Mouse (Mus musculus) hindbrain, embryonic 16.5 days (tissue): ENCODE measurements around the gene Ndst2. TPM values are rescaled to one million over a fixed set of nuclear protein-coding genes. Genes with fewer than 3 reads are reported as not detected.

Source experiments
- ATAC-seq: fragments of 200-750 bp; cut with Nextera tagmentation; 2 replicates; pipeline ENCODE4 v1.8.0; 2017; ENCODE audit warnings: moderate TSS enrichment, moderate library complexity
- H3K27ac ChIP-seq: fragments of 300-500 bp; sonication (generic); 2 replicates; pipeline ENCODE4 v1.5.1; 2014; ENCODE audit warnings: low read depth, mild to moderate bottlenecking, control low read depth, low read length, moderate library complexity
- H3K27me3 ChIP-seq: fragments of 300-500 bp; sonication (generic); replicated peaks from 2 replicates; pipeline ENCODE4 v1.6.1; 2014; ENCODE audit warnings: low read length; ENCODE audit not compliant: control insufficient read depth, insufficient read depth
- H3K36me3 ChIP-seq: fragments of 300-500 bp; sonication (generic); 2 replicates; pipeline ENCODE4 v1.6.1; 2014; ENCODE audit warnings: mild to moderate bottlenecking, low read length, moderate library complexity, mixed read lengths; ENCODE audit not compliant: control insufficient read depth, insufficient read depth
- H3K4me1 ChIP-seq: fragments of 300-500 bp; sonication (generic); 2 replicates; pipeline ENCODE4 v1.6.1; 2014; ENCODE audit warnings: low read depth, low read length; ENCODE audit not compliant: control insufficient read depth, insufficient read depth
- H3K4me2 ChIP-seq: fragments of 300-500 bp; sonication (generic); 2 replicates; pipeline ENCODE4 v1.6.1; 2014; ENCODE audit warnings: mild to moderate bottlenecking, low read length, control low read depth, moderate library complexity
- H3K4me3 ChIP-seq: fragments of 300-500 bp; sonication (generic); 2 replicates; pipeline ENCODE4 v1.5.1; 2014; ENCODE audit warnings: mild to moderate bottlenecking, low read length, control low read depth, moderate library complexity
- H3K9ac ChIP-seq: fragments of 300-500 bp; sonication (generic); 2 replicates; pipeline ENCODE4 v1.6.1; 2014; ENCODE audit warnings: low read depth, mild to moderate bottlenecking, control low read depth, low read length, moderate library complexity
- H3K9me3 ChIP-seq: fragments of 300-500 bp; sonication (generic); 2 replicates; pipeline ENCODE4 v1.6.1; 2014; ENCODE audit warnings: mild to moderate bottlenecking, low read length, moderate library complexity; ENCODE audit not compliant: control insufficient read depth
- WGBS: fragments of 180-500 bp; shearing (Covaris S2); extraction: QIAGEN DNeasy Blood & Tissue Kit; methylation state at CpG from one replicate; pipeline ENCODE4 v1.1.7; 2014; 5-methylcytosine and 5-hydroxymethylcytosine counted together
- polyA plus RNA-seq: library from polyadenylated mRNA; unstranded; fragments of >200 nt; fragmentation: Nextera tagmentation; extraction: Ambion mirVana; gene quantifications from 2 replicates; pipeline ENCODE4 v1.2.1, GENCODE M21; 2015

Gene Ndst2
- polyA plus RNA-seq, 1 experiment from 2014 or later, result 16.7 TPM

- Histone ChIP-seq H3K27me3 (no peaks in the 10 kb centered on the region), H3K36me3 (peaks cover 10% of the 10 kb centered on the region; the same call in 1 of the 2 replicates), H3K4me1 (no peaks in the 10 kb centered on the region), H3K27ac (no peak overlapping the region), H3K9me3 (no peaks in the 10 kb centered on the region), H3K4me3 (no peak overlapping the region), H3K9ac (no peak overlapping the region), H3K4me2 (no peak overlapping the region)
- WGBS, result 72% methylated on average over 4 of the region's 4 CpGs
- 0 out of 2 replicates have a peak, but pooled peaks have one; percentile 46 for ATAC-seq
Measured at GRCm38 (mm10) chr14:20748388-20748787, 14.0 kb upstream of the Ndst2 start.

- H3K27me3 ChIP-seq, result no peaks in the 10 kb centered on the region
- no peak overlapping the region for H3K9ac ChIP-seq
- H3K4me3 ChIP-seq, result no peak overlapping the region
- no peak for ATAC-seq
- no peaks in the 10 kb centered on the region for H3K4me1 ChIP-seq
- H3K27ac ChIP-seq, result no peak overlapping the region
- H3K4me2 ChIP-seq, result no peak overlapping the region
- H3K36me3 ChIP-seq, result peaks cover 14% of the 10 kb centered on the region
- H3K9me3 ChIP-seq, result no peaks in the 10 kb centered on the region
- 94% methylated on average over 3 of the region's 3 CpGs for WGBS
Measured at GRCm38 (mm10) chr14:20746935-20747334, 12.6 kb upstream of the Ndst2 start.

GRCm38 (mm10) chr14:20743614-20744013, 9.3 kb upstream of the Ndst2 start:
- H3K27me3 ChIP-seq, result no peaks in the 10 kb centered on the region
- no peak overlapping the region for H3K4me2 ChIP-seq
- H3K9me3 ChIP-seq, result no peaks in the 10 kb centered on the region
- no peak overlapping the region for H3K9ac ChIP-seq
- H3K36me3 ChIP-seq, result peaks cover 23% of the 10 kb centered on the region
- H3K4me1 ChIP-seq, result no peaks in the 10 kb centered on the region
- WGBS, result 86% methylated on average over 3 of the region's 3 CpGs
- H3K4me3 ChIP-seq, result no peak overlapping the region
- no peak overlapping the region for H3K27ac ChIP-seq
- ATAC-seq, result no peak

- Histone ChIP-seq H3K9ac (no peak overlapping the region; the same call in 1 of the 2 replicates), H3K4me3 (no peak overlapping the region), H3K27me3 (no peaks in the 10 kb centered on the region), H3K36me3 (peaks cover 28% of the 10 kb centered on the region), H3K4me2 (no peak overlapping the region), H3K9me3 (no peaks in the 10 kb centered on the region), H3K27ac (no peak overlapping the region), H3K4me1 (no peaks in the 10 kb centered on the region)
- 91% methylated on average over 9 of the region's 9 CpGs for WGBS
- no peak for ATAC-seq
Measured at GRCm38 (mm10) chr14:20741301-20741700, 6.9 kb upstream of the Ndst2 start.

- Histone ChIP-seq H3K9me3 (no peaks in the 10 kb centered on the region), H3K4me1 (peaks cover 6% of the 10 kb centered on the region), H3K36me3 (peaks cover 21% of the 10 kb centered on the region), H3K27me3 (no peaks in the 10 kb centered on the region), H3K9ac (no peak overlapping the region), H3K4me3 (no peak overlapping the region), H3K27ac (no peak overlapping the region), H3K4me2 (no peak overlapping the region)
- WGBS, result 92% methylated on average over 8 of the region's 8 CpGs
- no peak for ATAC-seq
Measured at GRCm38 (mm10) chr14:20738511-20738910, 4.1 kb upstream of the Ndst2 start.

GRCm38 (mm10) chr14:20737306-20737705, 2.9 kb upstream of the Ndst2 start:
- H3K4me1 ChIP-seq, result peaks cover 12% of the 10 kb centered on the region

GRCm38 (mm10) chr14:20735892-20736390, 1.6 kb upstream of the Ndst2 start:
- Histone ChIP-seq H3K4me3 (no peak overlapping the region), H3K9me3 (no peaks in the 10 kb centered on the region), H3K36me3 (peaks cover 12% of the 10 kb centered on the region), H3K9ac (no peak overlapping the region), H3K27me3 (no peaks in the 10 kb centered on the region), H3K4me2 (no peak overlapping the region), H3K27ac (no peak overlapping the region), H3K4me1 (peaks cover 12% of the 10 kb centered on the region)
- no peak for ATAC-seq
- WGBS, result 85% methylated on average over 13 of the region's 13 CpGs

More at GRCm38 (mm10) chr14:20737306-20737705, 2.9 kb upstream of the Ndst2 start:
- Histone ChIP-seq H3K27me3 (no peaks in the 10 kb centered on the region), H3K36me3 (peaks cover 18% of the 10 kb centered on the region), H3K9me3 (no peaks in the 10 kb centered on the region), H3K9ac (no peak overlapping the region), H3K27ac (no peak overlapping the region), H3K4me2 (no peak overlapping the region), H3K4me3 (no peak overlapping the region)
- ATAC-seq, result no peak
- 45% methylated on average over 14 of the region's 14 CpGs for WGBS

GRCm38 (mm10) chr14:20735052-20735451, 690 bp upstream of the Ndst2 start:
- H3K4me2 ChIP-seq, result no peak overlapping the region; the same call in 1 of the 2 replicates
- H3K9ac ChIP-seq, result no peak overlapping the region
- 68% methylated on average over 2 of the region's 2 CpGs for WGBS
- H3K27ac ChIP-seq, result no peak overlapping the region; the same call in 1 of the 2 replicates
- H3K27me3 ChIP-seq, result no peaks in the 10 kb centered on the region
- peaks cover 12% of the 10 kb centered on the region for H3K4me1 ChIP-seq
- no peak overlapping the region for H3K4me3 ChIP-seq
- ATAC-seq, result no peak
- H3K36me3 ChIP-seq, result peaks cover 12% of the 10 kb centered on the region
- H3K9me3 ChIP-seq, result no peaks in the 10 kb centered on the region

GRCm38 (mm10) chr14:20733041-20733951, 1.1 kb downstream of the Ndst2 start:
- Histone ChIP-seq H3K4me2 (peak overlapping the region; percentile 93), H3K27ac (peak overlapping the region; percentile 90; the same call in 1 of the 2 replicates), H3K27me3 (no peaks in the 10 kb centered on the region), H3K9me3 (no peaks in the 10 kb centered on the region), H3K4me1 (peaks cover 12% of the 10 kb centered on the region), H3K4me3 (peak overlapping the region; percentile 78), H3K36me3 (peaks cover 22% of the 10 kb centered on the region), H3K9ac (peak overlapping the region; percentile 88)
- no peak; the same call in 1 of the 2 replicates for ATAC-seq
- 51% methylated on average over 12 of the region's 12 CpGs for WGBS
